Mouse (Mus musculus): ENCODE results near the gene Kcnma1. TPM values are rescaled to one million over a fixed set of nuclear protein-coding genes. Genes with fewer than 3 reads are reported as not detected.

Kcnma1 gene
- polyA plus RNA-seq, 1 experiment from 2014 or later = 0.04 TPM

GRCm38 (mm10) chr14:23300443-23300842, 713.8 kb downstream of the Kcnma1 start:
- TF ChIP-seq CTCF (IDR thresholded peaks at IDR 0.05; ENCODE audit: low read depth) = no peak
- TF ChIP-seq EP300 (IDR thresholded peaks at IDR 0.05; ENCODE audit: low read depth) = no peak
- Histone ChIP-seq H3K4me1 (ENCODE audit: insufficient read depth) (no peaks in the 10 kb centered on the region), H3K36me3 (replicated peaks; ENCODE audit: insufficient read depth, low read length) (no peaks in the 10 kb centered on the region), H3K4me2 (ENCODE audit: low read depth, low read length) (no peak overlapping the region), H3K9me3 (ENCODE audit: low read length) (no peaks in the 10 kb centered on the region), H3K4me3 (ENCODE audit: low read depth, low read length) (no peak overlapping the region), H3K27me3 (ENCODE audit: insufficient read depth, low read length) (no peaks in the 10 kb centered on the region), H3K27ac (ENCODE audit: low read depth) (no peak overlapping the region), H3K9ac (replicated peaks) (no peak overlapping the region)
- no peak for ATAC-seq
- DNase-seq = no peak
- WGBS (ENCODE audit: insufficient replicate concordance) = 73% methylated on average over 2 of the region's 2 CpGs

GRCm38 (mm10) chr14:23290634-23291033, 723.7 kb downstream of the Kcnma1 start:
- Histone ChIP-seq H3K9me3 (ENCODE audit: low read length) (no peaks in the 10 kb centered on the region), H3K4me3 (ENCODE audit: low read depth, low read length) (no peak overlapping the region), H3K9ac (replicated peaks) (no peak overlapping the region), H3K4me1 (ENCODE audit: insufficient read depth) (no peaks in the 10 kb centered on the region), H3K27me3 (ENCODE audit: insufficient read depth, low read length) (no peaks in the 10 kb centered on the region), H3K36me3 (replicated peaks; ENCODE audit: insufficient read depth, low read length) (no peaks in the 10 kb centered on the region), H3K27ac (ENCODE audit: low read depth) (no peak overlapping the region), H3K4me2 (ENCODE audit: low read depth, low read length) (no peak overlapping the region)
- no peak for TF ChIP-seq EP300 (IDR thresholded peaks at IDR 0.05; ENCODE audit: low read depth)
- TF ChIP-seq CTCF (IDR thresholded peaks at IDR 0.05; ENCODE audit: low read depth) = no peak
- WGBS (ENCODE audit: insufficient replicate concordance) = 69% methylated on average over 2 of the region's 2 CpGs
- DNase-seq (no peak), ATAC-seq (no peak)

- DNase-seq (no peak), ATAC-seq (no peak)
- TF ChIP-seq EP300 (IDR thresholded peaks at IDR 0.05; ENCODE audit: low read depth) (no peak), CTCF (IDR thresholded peaks at IDR 0.05; ENCODE audit: low read depth) (peak; percentile 46)
Measured at GRCm38 (mm10) chr14:23266554-23267309, 747.6 kb downstream of the Kcnma1 start.

GRCm38 (mm10) chr14:23253154-23253553, 761.1 kb downstream of the Kcnma1 start:
- no peaks in the 10 kb centered on the region for H3K9me3 ChIP-seq (ENCODE audit: low read length)
- ATAC-seq (no peak), DNase-seq (no peak)
- no peak overlapping the region for H3K9ac ChIP-seq (replicated peaks)
- 77% methylated on average over 4 of the region's 4 CpGs for WGBS (ENCODE audit: insufficient replicate concordance)
- H3K27ac ChIP-seq (ENCODE audit: low read depth) = no peak overlapping the region
- H3K4me2 ChIP-seq (ENCODE audit: low read depth, low read length) = no peak overlapping the region
- H3K4me1 ChIP-seq (ENCODE audit: insufficient read depth) = no peaks in the 10 kb centered on the region
- no peak overlapping the region for H3K4me3 ChIP-seq (ENCODE audit: low read depth, low read length)
- TF ChIP-seq EP300 (IDR thresholded peaks at IDR 0.05; ENCODE audit: low read depth) (no peak), CTCF (IDR thresholded peaks at IDR 0.05; ENCODE audit: low read depth) (no peak)
- no peaks in the 10 kb centered on the region for H3K36me3 ChIP-seq (replicated peaks; ENCODE audit: insufficient read depth, low read length)
- no peaks in the 10 kb centered on the region for H3K27me3 ChIP-seq (ENCODE audit: insufficient read depth, low read length)

More at GRCm38 (mm10) chr14:23266554-23267309, 747.6 kb downstream of the Kcnma1 start:
- Histone ChIP-seq H3K27ac (ENCODE audit: low read depth) (no peak overlapping the region), H3K9ac (replicated peaks) (no peak overlapping the region), H3K27me3 (ENCODE audit: insufficient read depth, low read length) (no peaks in the 10 kb centered on the region), H3K36me3 (replicated peaks; ENCODE audit: insufficient read depth, low read length) (no peaks in the 10 kb centered on the region), H3K4me1 (ENCODE audit: insufficient read depth) (no peaks in the 10 kb centered on the region), H3K4me3 (ENCODE audit: low read depth, low read length) (no peak overlapping the region), H3K9me3 (ENCODE audit: low read length) (no peaks in the 10 kb centered on the region), H3K4me2 (ENCODE audit: low read depth, low read length) (no peak overlapping the region)
- 41% methylated on average over 4 of the region's 4 CpGs for WGBS (ENCODE audit: insufficient replicate concordance)

- ATAC-seq = no peak
- Histone ChIP-seq H3K4me1 (ENCODE audit: insufficient read depth) (no peaks in the 10 kb centered on the region), H3K27me3 (ENCODE audit: insufficient read depth, low read length) (no peaks in the 10 kb centered on the region), H3K9me3 (ENCODE audit: low read length) (no peaks in the 10 kb centered on the region), H3K4me3 (ENCODE audit: low read depth, low read length) (no peak overlapping the region), H3K27ac (ENCODE audit: low read depth) (no peak overlapping the region), H3K9ac (replicated peaks) (no peak overlapping the region), H3K36me3 (replicated peaks; ENCODE audit: insufficient read depth, low read length) (no peaks in the 10 kb centered on the region), H3K4me2 (ENCODE audit: low read depth, low read length) (no peak overlapping the region)
- TF ChIP-seq EP300 (IDR thresholded peaks at IDR 0.05; ENCODE audit: low read depth) (no peak), CTCF (IDR thresholded peaks at IDR 0.05; ENCODE audit: low read depth) (no peak)
- DNase-seq = no peak
- WGBS (ENCODE audit: insufficient replicate concordance) = 78% methylated on average over 5 of the region's 5 CpGs
Measured at GRCm38 (mm10) chr14:23244446-23244845, 769.8 kb downstream of the Kcnma1 start.

GRCm38 (mm10) chr14:23243857-23244256, 770.4 kb downstream of the Kcnma1 start:
- Histone ChIP-seq H3K9ac (replicated peaks) (no peak overlapping the region), H3K4me2 (ENCODE audit: low read depth, low read length) (no peak overlapping the region), H3K9me3 (ENCODE audit: low read length) (no peaks in the 10 kb centered on the region), H3K4me3 (ENCODE audit: low read depth, low read length) (no peak overlapping the region), H3K27me3 (ENCODE audit: insufficient read depth, low read length) (no peaks in the 10 kb centered on the region), H3K36me3 (replicated peaks; ENCODE audit: insufficient read depth, low read length) (no peaks in the 10 kb centered on the region), H3K4me1 (ENCODE audit: insufficient read depth) (no peaks in the 10 kb centered on the region), H3K27ac (ENCODE audit: low read depth) (no peak overlapping the region)
- no peak for DNase-seq
- no peak for ATAC-seq
- TF ChIP-seq EP300 (IDR thresholded peaks at IDR 0.05; ENCODE audit: low read depth) (no peak), CTCF (IDR thresholded peaks at IDR 0.05; ENCODE audit: low read depth) (no peak)

Other genes starting within 250 kb of the Kcnma1 start
- 0.47 and 0.88 TPM in 2 replicates for gene Dlg5, start 231.4 kb upstream of the Kcnma1 start, polyA plus RNA-seq (2015; fragmentation: Nextera tagmentation; extraction: Ambion mirVana)